Mouse (Mus musculus) hindbrain, embryonic 11.5 days (tissue): ENCODE measurements at regions not wholly inside any gene's neighbourhood (a gene's known extent, or its start where the extent isn't known, plus 50 kb on each side); places are given as distances from the start of the nearest gene placed in this dataset.
"Not testable (repeated sequence)": the region's sequence is repeated elsewhere in the genome, so short reads cannot be mapped to it uniquely, and the experiment has no call there.

ENCODE experiments used
- ATAC-seq: fragments of 200-750 bp; cut with Nextera tagmentation; 2 replicates; pipeline ENCODE4 v1.8.0; 2017; ENCODE audit warnings: mild to moderate bottlenecking, moderate TSS enrichment, moderate library complexity; ENCODE audit not compliant: low FRiP score
- DNase-seq: peaks from one replicate; pipeline ENCODE4 v3.0.0-alpha.2; 2015; ENCODE audit warnings: low spot score
- H3K27ac ChIP-seq: fragments of 300-500 bp; sonication (generic); 2 replicates; pipeline ENCODE4 v1.5.1; 2014; ENCODE audit warnings: mild to moderate bottlenecking, low read depth, low read length
- H3K27me3 ChIP-seq: fragments of 300-500 bp; sonication (generic); 2 replicates; pipeline ENCODE4 v1.6.1; 2014; ENCODE audit warnings: mild to moderate bottlenecking, low read length, moderate library complexity, mixed read lengths; ENCODE audit not compliant: control insufficient read depth, insufficient read depth
- H3K36me3 ChIP-seq: fragments of 300-500 bp; sonication (generic); 2 replicates; pipeline ENCODE4 v1.6.1; 2014; ENCODE audit warnings: mild to moderate bottlenecking, low read length, moderate library complexity, mixed read lengths; ENCODE audit not compliant: control insufficient read depth, insufficient read depth
- H3K4me1 ChIP-seq: fragments of 300-500 bp; sonication (generic); replicated peaks from 2 replicates; pipeline ENCODE4 v1.6.1; 2014; ENCODE audit warnings: low read length, mixed read lengths; ENCODE audit not compliant: control insufficient read depth, insufficient read depth
- H3K4me2 ChIP-seq: fragments of 300-500 bp; sonication (generic); replicated peaks from 2 replicates; pipeline ENCODE4 v1.6.1; 2014; ENCODE audit warnings: mild to moderate bottlenecking, low read depth, low read length
- H3K4me3 ChIP-seq: fragments of 300-500 bp; sonication (generic); 2 replicates; pipeline ENCODE4 v1.5.1; 2014; ENCODE audit warnings: low read depth, low read length
- H3K9ac ChIP-seq: fragments of 300-500 bp; sonication (generic); 2 replicates; pipeline ENCODE4 v1.6.1; 2014; ENCODE audit warnings: low read depth, low read length
- H3K9me3 ChIP-seq: fragments of 300-500 bp; sonication (generic); 2 replicates; pipeline ENCODE4 v1.6.1; 2016; ENCODE audit warnings: low read length; ENCODE audit not compliant: control insufficient read depth
- WGBS: fragments of 180-500 bp; shearing (Covaris S2); extraction: QIAGEN DNeasy Blood & Tissue Kit; methylation state at CpG from one replicate; pipeline ENCODE4 v1.1.7; 2014; 5-methylcytosine and 5-hydroxymethylcytosine counted together

- DNase-seq (no peak), ATAC-seq (no peak)
- Histone ChIP-seq H3K4me3 (no peak overlapping the region), H3K9ac (no peak overlapping the region), H3K36me3 (no peaks in the 10 kb centered on the region), H3K9me3 (no peaks in the 10 kb centered on the region), H3K27me3 (no peaks in the 10 kb centered on the region), H3K4me2 (no peak overlapping the region), H3K4me1 (no peaks in the 10 kb centered on the region), H3K27ac (no peak overlapping the region)
Measured at GRCm38 (mm10) chr15:14815556-14815955, 1642.1 kb upstream of the Cdh6 start.

- Histone ChIP-seq H3K4me3 (no peak overlapping the region), H3K4me2 (no peak overlapping the region), H3K36me3 (no peaks in the 10 kb centered on the region), H3K9ac (no peak overlapping the region), H3K27ac (no peak overlapping the region), H3K4me1 (no peaks in the 10 kb centered on the region), H3K27me3 (no peaks in the 10 kb centered on the region), H3K9me3 (no peaks in the 10 kb centered on the region)
- 76% methylated on average over 1 of the region's 1 CpGs for WGBS
- ATAC-seq (no peak), DNase-seq (no peak)
Measured at GRCm38 (mm10) chr15:14806849-14807248, 1633.4 kb upstream of the Cdh6 start.

GRCm38 (mm10) chr15:14795221-14795620 is 1621.7 kb upstream of the Cdh6 start:
- Histone ChIP-seq H3K4me2 (no peak overlapping the region), H3K4me3 (no peak overlapping the region), H3K27me3 (no peaks in the 10 kb centered on the region), H3K9me3 (no peaks in the 10 kb centered on the region), H3K36me3 (no peaks in the 10 kb centered on the region), H3K27ac (no peak overlapping the region), H3K4me1 (no peaks in the 10 kb centered on the region), H3K9ac (no peak overlapping the region)
- no peak for DNase-seq
- ATAC-seq: no peak
- 79% methylated on average over 2 of the region's 2 CpGs for WGBS

GRCm38 (mm10) chr15:14780727-14781126 is 1607.3 kb upstream of the Cdh6 start:
- no peak overlapping the region for H3K9ac ChIP-seq
- H3K27ac ChIP-seq: no peak overlapping the region
- H3K36me3 ChIP-seq: no peaks in the 10 kb centered on the region
- H3K4me2 ChIP-seq: no peak overlapping the region
- DNase-seq (no peak), ATAC-seq (no peak)
- no peaks in the 10 kb centered on the region for H3K27me3 ChIP-seq
- H3K4me3 ChIP-seq: no peak overlapping the region
- no peaks in the 10 kb centered on the region for H3K4me1 ChIP-seq
- 89% methylated on average over 2 of the region's 2 CpGs for WGBS
- H3K9me3 ChIP-seq: no peaks in the 10 kb centered on the region

GRCm38 (mm10) chr15:14741733-14742132 is 1568.3 kb upstream of the Cdh6 start:
- WGBS: 88% methylated on average over 2 of the region's 2 CpGs
- H3K9ac ChIP-seq: no peak overlapping the region

GRCm38 (mm10) chr15:14697925-14698324 is 1524.5 kb upstream of the Cdh6 start:
- WGBS: 92% methylated on average over 2 of the region's 2 CpGs
- not testable (repeated sequence) for H3K36me3 ChIP-seq, H3K27me3 ChIP-seq, H3K27ac ChIP-seq, H3K9me3 ChIP-seq, H3K4me3 ChIP-seq, H3K4me2 ChIP-seq, H3K4me1 ChIP-seq, H3K9ac ChIP-seq, ATAC-seq, DNase-seq

More at GRCm38 (mm10) chr15:14741733-14742132, 1568.3 kb upstream of the Cdh6 start:
- no peaks in the 10 kb centered on the region for H3K4me1 ChIP-seq
- H3K4me2 ChIP-seq: no peak overlapping the region
- no peak overlapping the region for H3K27ac ChIP-seq
- H3K4me3 ChIP-seq: no peak overlapping the region
- no peaks in the 10 kb centered on the region for H3K36me3 ChIP-seq
- no peaks in the 10 kb centered on the region; the same call in 1 of the 2 replicates for H3K9me3 ChIP-seq
- H3K27me3 ChIP-seq: no peaks in the 10 kb centered on the region
- DNase-seq (no peak), ATAC-seq (no peak)

GRCm38 (mm10) chr15:14696481-14696880 is 1523.0 kb upstream of the Cdh6 start:
- Histone ChIP-seq H3K9ac (no peak overlapping the region), H3K36me3 (no peaks in the 10 kb centered on the region), H3K9me3 (no peaks in the 10 kb centered on the region), H3K27me3 (no peaks in the 10 kb centered on the region), H3K27ac (no peak overlapping the region), H3K4me1 (no peaks in the 10 kb centered on the region), H3K4me2 (no peak overlapping the region), H3K4me3 (no peak overlapping the region)
- WGBS: 90% methylated on average over 10 of the region's 10 CpGs
- ATAC-seq (no peak), DNase-seq (no peak)

GRCm38 (mm10) chr15:14689141-14689540 is 1515.7 kb upstream of the Cdh6 start:
- Histone ChIP-seq H3K4me1 (no peaks in the 10 kb centered on the region), H3K4me2 (no peak overlapping the region), H3K9ac (no peak overlapping the region), H3K36me3 (no peaks in the 10 kb centered on the region), H3K4me3 (no peak overlapping the region), H3K27ac (no peak overlapping the region), H3K27me3 (no peaks in the 10 kb centered on the region), H3K9me3 (no peaks in the 10 kb centered on the region)
- ATAC-seq (no peak), DNase-seq (no peak)
- 86% methylated on average over 2 of the region's 2 CpGs for WGBS

- WGBS: 91% methylated on average over 2 of the region's 2 CpGs
Measured at GRCm38 (mm10) chr15:14642291-14642690, 1468.8 kb upstream of the Cdh6 start.

More at GRCm38 (mm10) chr15:14642291-14642690, 1468.8 kb upstream of the Cdh6 start:
- Histone ChIP-seq H3K4me3 (no peak overlapping the region), H3K27me3 (no peaks in the 10 kb centered on the region), H3K27ac (no peak overlapping the region), H3K36me3 (no peaks in the 10 kb centered on the region), H3K9ac (no peak overlapping the region), H3K9me3 (no peaks in the 10 kb centered on the region), H3K4me2 (no peak overlapping the region), H3K4me1 (no peaks in the 10 kb centered on the region)
- DNase-seq (no peak), ATAC-seq (no peak)
